Mouse (Mus musculus) lung, adult 10 weeks (tissue): ENCODE results near the gene 5430403G16Rik. TPM values are rescaled to one million over a fixed set of nuclear protein-coding genes. Genes with fewer than 3 reads are reported as not detected.

Experiments
- polyA plus RNA-seq: library from polyadenylated mRNA; stranded (reverse); fragments of 350-450 nt; fragmentation: Illumina TruSeq; extraction: RNeasy Lipid Tissue Mini Kit (QIAGEN cat#74804); gene quantifications from one replicate; pipeline ENCODE4 v1.2.3, GENCODE M21; 2014; ENCODE audit warnings: low read depth, low replicate concordance; ENCODE audit not compliant: insufficient read depth

5430403G16Rik gene
- polyA plus RNA-seq = 0.84 TPM

GRCm38 (mm10) chr5:109690537-109691201 lies at the start of gene 5430403G16Rik:
5430403G16Rik (minus strand) TSS chr5:109691041.

Other genes with a start within 250 kb of the 5430403G16Rik start
- gene Crlf2, start 132.0 kb downstream of the 5430403G16Rik start, polyA plus RNA-seq = 15.9 TPM
- gene 4930522L14Rik, start 60.8 kb upstream of the 5430403G16Rik start, polyA plus RNA-seq = 5.9 TPM
- gene Gm15446, start 232.4 kb upstream of the 5430403G16Rik start, polyA plus RNA-seq = 6.7 TPM